ENCODE assay signal across 8 mouse cellular contexts in the genomic region with DNA sequence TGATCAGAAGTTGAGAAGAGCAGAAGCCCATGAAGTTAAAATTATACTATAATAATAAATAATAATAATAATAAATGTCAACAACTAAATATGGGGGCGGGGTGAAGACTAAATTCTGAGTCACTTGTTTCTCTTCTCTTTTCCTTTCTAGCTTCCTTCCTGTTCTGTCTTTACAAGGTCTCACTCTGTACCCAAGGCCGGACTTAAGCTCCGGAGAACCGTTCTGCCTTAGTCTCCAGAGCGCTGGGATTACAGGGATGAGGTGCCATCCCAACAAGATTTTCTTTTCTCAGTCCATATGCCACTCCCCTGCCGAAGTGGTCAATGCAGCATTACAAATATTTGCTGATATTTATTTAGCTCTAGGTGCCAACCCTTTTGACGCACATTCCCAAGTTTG. TPM values are rescaled to one million over a fixed set of nuclear protein-coding genes. Genes with fewer than 3 reads are reported as not detected.
DNase-seq lines count a peak whose midpoint lies in the region; ATAC-seq lines count a peak whose summit lies in the region.

No protein-coding gene starts in this region.

- H3K27me3 ChIP-seq in liver, embryonic 15.5 days: peaks cover 3% of the 10 kb centered on the region
- no peaks in the 10 kb centered on the region for H3K27me3 ChIP-seq in neural tube, embryonic 15.5 days (replicated peaks)

- H3K4me3 ChIP-seq in liver, embryonic 15.5 days (replicated peaks): peak overlapping the region; percentile 98
- H3K4me3 ChIP-seq in neural tube, embryonic 15.5 days (replicated peaks): peak overlapping the region; percentile 91

- H3K4me1 ChIP-seq in liver, embryonic 15.5 days (replicated peaks): peaks cover 25% of the 10 kb centered on the region
- H3K4me1 ChIP-seq in neural tube, embryonic 15.5 days: peaks cover 31% of the 10 kb centered on the region

- DNase-seq in embryo, embryonic 10 days (ENCODE audit: low spot score): peak; percentile 34
- DNase-seq in embryo, embryonic 9.5 days (ENCODE audit: extremely low spot score): no peak
- peak; percentile 12 for DNase-seq in ES-CJ7 (ENCODE audit: low read depth, low spot score)
- no peak for DNase-seq in ovary, postnatal 10 days (ENCODE audit: low spot score)
- DNase-seq in left cerebral cortex, adult 11 months (ENCODE audit: low spot score): no peak

- no peaks in the 10 kb centered on the region for H3K36me3 ChIP-seq in liver, embryonic 15.5 days (replicated peaks)
- no peaks in the 10 kb centered on the region for H3K36me3 ChIP-seq in neural tube, embryonic 15.5 days

- H3K4me2 ChIP-seq in liver, embryonic 15.5 days: peak overlapping the region; percentile 89
- peak overlapping the region; percentile 71 for H3K4me2 ChIP-seq in neural tube, embryonic 15.5 days

- H3K9ac ChIP-seq in liver, embryonic 15.5 days: peak overlapping the region; percentile 96
- H3K9ac ChIP-seq in neural tube, embryonic 15.5 days (replicated peaks): peak overlapping the region; percentile 96

- peak overlapping the region; percentile 98 for H3K27ac ChIP-seq in liver, embryonic 15.5 days (replicated peaks)
- H3K27ac ChIP-seq in neural tube, embryonic 15.5 days (replicated peaks): peak overlapping the region; percentile 99

- 19% methylated on average over 7 of the region's 7 CpGs for WGBS in liver, embryonic 15.5 days (ENCODE audit: insufficient replicate concordance)
- WGBS in neural tube, embryonic 15.5 days: 18% methylated on average over 7 of the region's 7 CpGs

- no peaks in the 10 kb centered on the region for H3K9me3 ChIP-seq in liver, embryonic 15.5 days (replicated peaks)
- no peaks in the 10 kb centered on the region for H3K9me3 ChIP-seq in neural tube, embryonic 15.5 days (replicated peaks)

- 0 out of 2 replicates have a peak, but pooled peaks have one; percentile 13 for ATAC-seq in granulocyte monocyte progenitor cell, adult 5-6 weeks (replicated peaks; ENCODE audit: poor library complexity, severe bottlenecking)
- no peak for ATAC-seq in liver, embryonic 15.5 days (ENCODE audit: insufficient read depth)
- no peak for ATAC-seq in neural tube, embryonic 15.5 days (ENCODE audit: low FRiP score)

RNA-seq across cellular contexts. Expression of a gene that starts 0.5 kb away (rescaled TPM):
- total RNA-seq in granulocyte monocyte progenitor cell, adult 5-6 weeks (2014; fragmentation: Nextera tagmentation): 30.1 and 31.0 TPM in 2 replicates
- 33.0 and 53.3 TPM in 2 replicates for total RNA-seq in granulocyte monocyte progenitor cell, adult 5-6 weeks (2017)
- 48.0 and 49.8 TPM in 2 replicates for polyA plus RNA-seq in liver, embryonic 15.5 days (2015; fragmentation: Nextera tagmentation; extraction: Ambion mirVana)
- polyA plus RNA-seq in neural tube, embryonic 15.5 days (2015; fragmentation: Nextera tagmentation; extraction: Ambion mirVana): 53.4 and 63.0 TPM in 2 replicates

Comparison
In these comparisons a context has a peak if more than half of its experiments do, and no peak if none do; other contexts are left out.
1. DNase-seq: peak in embryo, embryonic 10 days (single experiment) and ES-CJ7 (single experiment); none in embryo, embryonic 9.5 days (single experiment), ovary, postnatal 10 days (single experiment) and left cerebral cortex, adult 11 months (single experiment).